Mouse (Mus musculus) ES-CJ7 (cell line): Measurements from ENCODE around the gene Cym.

ENCODE experiments used
- DNase-seq: peaks from one replicate; pipeline ENCODE4 v3.0.0; 2011; ENCODE audit warnings: low read depth, low spot score

Gene Cym

GRCm38 (mm10) chr3:107171964-107172363, 49.6 kb downstream of the Cym start:
- DNase-seq, result no peak

DNA sequence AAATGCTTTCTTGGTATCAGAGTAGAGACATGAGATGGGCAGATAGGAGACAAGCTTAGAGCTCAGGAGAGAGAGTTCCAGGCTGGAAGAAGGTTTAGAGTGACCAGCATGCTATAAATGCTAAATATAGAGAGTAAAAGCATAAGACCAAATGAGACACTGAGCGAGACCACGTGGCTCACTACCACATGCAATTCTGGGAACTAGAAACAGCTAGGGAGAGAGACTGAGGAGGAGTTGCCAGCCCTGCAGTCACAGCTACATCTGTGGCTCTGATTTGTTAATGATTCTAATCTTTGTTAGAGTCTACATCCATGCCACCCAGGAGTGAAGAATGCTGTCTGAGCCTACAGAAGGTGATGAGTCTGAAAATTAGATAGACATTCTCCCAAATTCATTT, 52.0 kb downstream of the Cym start:
- no peak for DNase-seq

- no peak for DNase-seq
Observed at GRCm38 (mm10) chr3:107162741-107163140, 58.8 kb downstream of the Cym start.
